Mouse (Mus musculus): ENCODE measurements around the gene Abhd2. TPM values are rescaled to one million over a fixed set of nuclear protein-coding genes. Genes with fewer than 3 reads are reported as not detected.

Gene Abhd2
- polyA plus RNA-seq, 1 experiment from 2014 or later, result 16.3 TPM

- Histone ChIP-seq H3K4me1 (ENCODE audit: control insufficient read depth, insufficient read depth, low read depth, low read length) (no peaks in the 10 kb centered on the region), H3K4me2 (ENCODE audit: low read length) (no peak overlapping the region), H3K4me3 (ENCODE audit: low read length) (no peak overlapping the region), H3K9ac (ENCODE audit: low read depth, low read length) (no peak overlapping the region), H3K27me3 (replicated peaks; ENCODE audit: control insufficient read depth, insufficient read depth, low read length) (no peaks in the 10 kb centered on the region), H3K9me3 (ENCODE audit: control insufficient read depth, low read length) (peaks cover 2% of the 10 kb centered on the region; the same call in 1 of the 2 replicates), H3K27ac (ENCODE audit: low read depth, low read length) (no peak overlapping the region), H3K36me3 (ENCODE audit: control insufficient read depth, insufficient read depth, low read length) (no peaks in the 10 kb centered on the region)
- WGBS, result 87% methylated on average over 10 of the region's 10 CpGs
- no peak for ATAC-seq
These were observed 13.9 kb upstream of the Abhd2 start for GRCm38 (mm10) chr7:79258981-79259542.

DNA sequence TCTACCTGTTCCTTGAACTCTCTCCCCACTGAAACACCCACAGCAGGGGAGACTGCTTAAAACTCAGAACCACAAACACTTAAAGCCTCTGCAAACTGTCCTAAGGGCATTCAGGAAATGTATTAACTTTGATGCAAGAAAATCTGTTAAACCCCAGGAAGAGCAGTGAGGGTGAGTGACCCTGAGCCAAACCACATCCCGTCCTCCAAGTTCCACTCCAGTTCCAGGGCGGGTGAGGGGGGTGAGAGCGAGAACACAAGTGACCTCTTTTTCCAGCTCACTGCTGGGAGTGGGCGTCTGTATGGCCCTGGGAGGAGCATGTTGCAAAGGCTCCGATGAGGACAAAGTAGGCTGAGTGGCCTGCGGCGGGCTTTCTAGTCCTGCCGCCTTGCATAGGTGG is 10.5 kb upstream of the Abhd2 start:
- Histone ChIP-seq H3K27ac (ENCODE audit: low read depth, low read length) (no peak overlapping the region), H3K9ac (ENCODE audit: low read depth, low read length) (no peak overlapping the region), H3K4me2 (ENCODE audit: low read length) (no peak overlapping the region), H3K36me3 (ENCODE audit: control insufficient read depth, insufficient read depth, low read length) (no peaks in the 10 kb centered on the region), H3K4me1 (ENCODE audit: control insufficient read depth, insufficient read depth, low read depth, low read length) (no peaks in the 10 kb centered on the region), H3K27me3 (replicated peaks; ENCODE audit: control insufficient read depth, insufficient read depth, low read length) (no peaks in the 10 kb centered on the region), H3K4me3 (ENCODE audit: low read length) (no peak overlapping the region), H3K9me3 (ENCODE audit: control insufficient read depth, low read length) (peaks cover 2% of the 10 kb centered on the region; the same call in 1 of the 2 replicates)
- WGBS, result 75% methylated on average over 8 of the region's 8 CpGs
- no peak for ATAC-seq

DNA sequence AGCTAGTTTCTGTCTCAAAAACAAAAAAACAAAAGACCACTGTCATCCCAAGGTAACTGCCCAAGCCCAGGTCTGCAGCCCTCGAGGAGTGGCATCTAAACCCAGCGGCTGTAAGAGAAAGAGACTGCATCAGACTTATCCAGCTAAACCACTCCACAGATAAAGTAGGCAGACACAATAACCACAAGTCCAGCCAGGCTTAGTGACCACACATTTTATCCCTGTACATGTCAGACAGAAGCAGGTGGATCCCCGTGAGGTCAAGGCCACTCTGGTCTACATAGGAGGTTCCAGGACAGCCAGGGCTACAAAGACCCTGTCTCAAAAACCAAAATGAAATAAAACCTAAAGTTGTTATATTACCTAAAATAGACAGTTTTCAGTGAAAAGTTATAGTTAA is 9.2 kb upstream of the Abhd2 start:
- ATAC-seq, result no peak
- WGBS, result 94% methylated on average over 3 of the region's 3 CpGs
- Histone ChIP-seq H3K27me3 (replicated peaks; ENCODE audit: control insufficient read depth, insufficient read depth, low read length) (no peaks in the 10 kb centered on the region), H3K9ac (ENCODE audit: low read depth, low read length) (no peak overlapping the region), H3K4me1 (ENCODE audit: control insufficient read depth, insufficient read depth, low read depth, low read length) (no peaks in the 10 kb centered on the region), H3K27ac (ENCODE audit: low read depth, low read length) (no peak overlapping the region), H3K9me3 (ENCODE audit: control insufficient read depth, low read length) (peaks cover 2% of the 10 kb centered on the region; the same call in 1 of the 2 replicates), H3K4me3 (ENCODE audit: low read length) (no peak overlapping the region), H3K4me2 (ENCODE audit: low read length) (no peak overlapping the region), H3K36me3 (ENCODE audit: control insufficient read depth, insufficient read depth, low read length) (no peaks in the 10 kb centered on the region)

- Histone ChIP-seq H3K27me3 (replicated peaks; ENCODE audit: control insufficient read depth, insufficient read depth, low read length) (no peaks in the 10 kb centered on the region), H3K4me2 (ENCODE audit: low read length) (no peak overlapping the region), H3K9ac (ENCODE audit: low read depth, low read length) (no peak overlapping the region), H3K4me1 (ENCODE audit: control insufficient read depth, insufficient read depth, low read depth, low read length) (no peaks in the 10 kb centered on the region), H3K36me3 (ENCODE audit: control insufficient read depth, insufficient read depth, low read length) (no peaks in the 10 kb centered on the region), H3K9me3 (ENCODE audit: control insufficient read depth, low read length) (no peaks in the 10 kb centered on the region), H3K4me3 (ENCODE audit: low read length) (no peak overlapping the region), H3K27ac (ENCODE audit: low read depth, low read length) (no peak overlapping the region)
- WGBS, result 58% methylated on average over 4 of the region's 4 CpGs
- no peak for ATAC-seq
These were observed 6.8 kb upstream of the Abhd2 start for GRCm38 (mm10) chr7:79266228-79266627.

DNA sequence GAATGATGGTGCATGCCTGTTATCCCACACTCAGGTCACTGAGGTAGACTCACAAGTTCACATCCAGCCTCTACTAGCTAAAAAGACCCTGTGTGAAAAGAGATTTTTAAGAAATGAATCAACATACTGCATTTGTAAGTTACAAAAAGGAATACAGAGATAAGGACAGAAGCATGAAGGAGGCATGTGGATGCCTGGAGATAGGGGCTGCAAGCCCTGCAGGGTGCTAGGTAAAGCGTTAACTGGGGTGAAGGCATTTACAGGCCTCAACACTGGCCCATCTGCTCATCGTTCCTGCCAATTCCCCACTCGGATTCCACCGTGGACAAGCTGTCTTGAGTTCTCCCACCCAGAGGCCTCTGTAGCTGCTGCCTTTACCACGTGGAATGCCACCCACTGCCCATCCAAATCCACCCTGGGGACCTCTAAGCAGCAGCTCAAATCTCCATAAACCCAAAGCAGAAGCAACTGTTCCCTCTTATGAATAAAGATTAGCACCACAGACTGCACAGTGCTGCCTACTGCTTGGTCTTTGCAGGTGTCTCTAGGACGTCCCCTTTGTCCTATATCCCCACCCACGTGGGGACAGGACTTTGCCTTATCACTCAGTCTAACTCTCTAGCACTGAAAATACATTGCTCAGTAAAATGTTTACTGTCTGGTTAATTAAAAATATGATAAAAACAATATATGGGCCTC is 5.2 kb upstream of the Abhd2 start:
- no peak overlapping the region for H3K4me2 ChIP-seq (ENCODE audit: low read length)
- no peak overlapping the region for H3K27ac ChIP-seq (ENCODE audit: low read depth, low read length)
- H3K4me1 ChIP-seq (ENCODE audit: control insufficient read depth, insufficient read depth, low read depth, low read length), result no peaks in the 10 kb centered on the region
- 32% methylated on average over 7 of the region's 7 CpGs for WGBS
- H3K9me3 ChIP-seq (ENCODE audit: control insufficient read depth, low read length), result no peaks in the 10 kb centered on the region
- H3K27me3 ChIP-seq (replicated peaks; ENCODE audit: control insufficient read depth, insufficient read depth, low read length), result no peaks in the 10 kb centered on the region
- no peak overlapping the region for H3K9ac ChIP-seq (ENCODE audit: low read depth, low read length)
- ATAC-seq, result no peak
- no peak overlapping the region for H3K4me3 ChIP-seq (ENCODE audit: low read length)
- H3K36me3 ChIP-seq (ENCODE audit: control insufficient read depth, insufficient read depth, low read length), result no peaks in the 10 kb centered on the region

DNA sequence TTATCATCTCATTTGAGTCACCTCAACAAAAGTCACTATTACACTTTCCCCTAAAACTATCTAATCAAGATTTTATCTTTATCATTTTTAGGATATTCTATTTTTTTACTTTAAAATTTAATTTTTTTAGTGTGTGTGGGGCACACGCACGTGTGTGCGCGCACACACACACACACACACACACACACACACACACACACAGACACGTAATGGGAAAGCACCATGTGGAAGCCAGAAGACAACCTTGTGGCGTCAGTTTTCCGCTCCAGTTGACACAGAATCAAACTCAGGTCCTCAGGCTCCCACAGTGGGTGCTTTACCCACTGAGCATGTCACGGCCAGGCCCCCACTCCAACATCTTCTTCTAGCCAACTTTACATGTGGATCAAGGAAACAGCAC is 4.1 kb upstream of the Abhd2 start:
- WGBS, result 93% methylated on average over 8 of the region's 8 CpGs
- Histone ChIP-seq H3K4me3 (ENCODE audit: low read length) (no peak overlapping the region), H3K27ac (ENCODE audit: low read depth, low read length) (no peak overlapping the region), H3K36me3 (ENCODE audit: control insufficient read depth, insufficient read depth, low read length) (no peaks in the 10 kb centered on the region), H3K4me2 (ENCODE audit: low read length) (no peak overlapping the region), H3K9ac (ENCODE audit: low read depth, low read length) (no peak overlapping the region), H3K9me3 (ENCODE audit: control insufficient read depth, low read length) (no peaks in the 10 kb centered on the region), H3K27me3 (replicated peaks; ENCODE audit: control insufficient read depth, insufficient read depth, low read length) (no peaks in the 10 kb centered on the region), H3K4me1 (ENCODE audit: control insufficient read depth, insufficient read depth, low read depth, low read length) (peaks cover under 1% of the 10 kb centered on the region; the same call in 1 of the 2 replicates)
- no peak for ATAC-seq

GRCm38 (mm10) chr7:79269411-79269810 is 3.6 kb upstream of the Abhd2 start:
- H3K27me3 ChIP-seq (replicated peaks; ENCODE audit: control insufficient read depth, insufficient read depth, low read length), result no peaks in the 10 kb centered on the region
- ATAC-seq, result no peak

DNA sequence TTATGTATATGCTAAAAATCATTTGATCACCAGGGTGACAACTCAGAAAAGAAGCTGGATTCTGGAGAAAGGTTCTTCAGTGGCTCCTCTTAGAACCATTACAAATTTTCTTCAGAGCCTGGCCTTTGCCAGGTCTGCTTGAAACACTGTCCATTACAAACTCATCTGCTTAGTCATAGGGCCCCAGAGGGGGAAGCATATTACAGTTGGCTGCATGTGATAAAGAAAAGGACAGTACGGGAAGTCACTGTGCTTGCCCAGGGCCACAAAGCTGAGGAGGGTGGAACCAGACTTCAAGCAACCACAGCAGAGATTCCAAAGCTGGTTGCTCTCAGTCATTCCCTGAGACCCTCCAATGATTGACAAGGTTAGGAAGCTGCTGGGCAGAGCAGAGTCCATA is 3.1 kb upstream of the Abhd2 start:
- no peak overlapping the region for H3K27ac ChIP-seq (ENCODE audit: low read depth, low read length)
- H3K4me1 ChIP-seq (ENCODE audit: control insufficient read depth, insufficient read depth, low read depth, low read length), result peaks cover 10% of the 10 kb centered on the region
- no peaks in the 10 kb centered on the region for H3K27me3 ChIP-seq (replicated peaks; ENCODE audit: control insufficient read depth, insufficient read depth, low read length)

More at GRCm38 (mm10) chr7:79269411-79269810, 3.6 kb upstream of the Abhd2 start:
- Histone ChIP-seq H3K27ac (ENCODE audit: low read depth, low read length) (no peak overlapping the region), H3K36me3 (ENCODE audit: control insufficient read depth, insufficient read depth, low read length) (no peaks in the 10 kb centered on the region), H3K9me3 (ENCODE audit: control insufficient read depth, low read length) (no peaks in the 10 kb centered on the region), H3K4me3 (ENCODE audit: low read length) (no peak overlapping the region), H3K4me2 (ENCODE audit: low read length) (no peak overlapping the region), H3K4me1 (ENCODE audit: control insufficient read depth, insufficient read depth, low read depth, low read length) (peaks cover 5% of the 10 kb centered on the region), H3K9ac (ENCODE audit: low read depth, low read length) (no peak overlapping the region)
- 75% methylated on average over 8 of the region's 8 CpGs for whole genome bisulfite sequencing

GRCm38 (mm10) chr7:79270961-79271387 is 2.0 kb upstream of the Abhd2 start:
- Histone ChIP-seq H3K9ac (ENCODE audit: low read depth, low read length) (no peak overlapping the region), H3K4me3 (ENCODE audit: low read length) (no peak overlapping the region), H3K9me3 (ENCODE audit: control insufficient read depth, low read length) (no peaks in the 10 kb centered on the region), H3K4me1 (ENCODE audit: control insufficient read depth, insufficient read depth, low read depth, low read length) (peaks cover 20% of the 10 kb centered on the region), H3K4me2 (ENCODE audit: low read length) (no peak overlapping the region), H3K36me3 (ENCODE audit: control insufficient read depth, insufficient read depth, low read length) (no peaks in the 10 kb centered on the region), H3K27ac (ENCODE audit: low read depth, low read length) (no peak overlapping the region), H3K27me3 (replicated peaks; ENCODE audit: control insufficient read depth, insufficient read depth, low read length) (no peaks in the 10 kb centered on the region)
- 81% methylated on average over 9 of the region's 9 CpGs for WGBS
- ATAC-seq, result no peak

More for the DNA sequence above, 3.1 kb upstream of the Abhd2 start:
- WGBS, result 65% methylated on average over 1 of the region's 1 CpGs
- Histone ChIP-seq H3K4me2 (ENCODE audit: low read length) (no peak overlapping the region), H3K36me3 (ENCODE audit: control insufficient read depth, insufficient read depth, low read length) (no peaks in the 10 kb centered on the region), H3K4me3 (ENCODE audit: low read length) (no peak overlapping the region), H3K9ac (ENCODE audit: low read depth, low read length) (no peak overlapping the region), H3K9me3 (ENCODE audit: control insufficient read depth, low read length) (no peaks in the 10 kb centered on the region)
- no peak for ATAC-seq
